Mouse (Mus musculus): ENCODE data around the gene Draxin. TPM values are rescaled to one million over a fixed set of nuclear protein-coding genes. Genes with fewer than 3 reads are reported as not detected.

Gene Draxin
- total and polyA plus RNA-seq, 2 experiments from 2014 or later = 8.7 to 40.5 TPM

GRCm38 (mm10) chr4:148107621-148108291, 22.7 kb downstream of the Draxin start:
- ATAC-seq (peak; percentile 88), DNase-seq (peak; percentile 84)
- WGBS = 50% methylated on average over 22 of the region's 22 CpGs
- no peak for TF ChIP-seq CTCF (IDR thresholded peaks at IDR 0.05; ENCODE audit: low read depth)
- Histone ChIP-seq H3K36me3 (ENCODE audit: insufficient read depth) (peaks cover 26% of the 10 kb centered on the region), H3K27ac (ENCODE audit: low read depth, low read length) (0 out of 2 replicates have a peak overlapping the region, but pooled peaks have one; percentile 29), H3K9me3 (ENCODE audit: low read length) (no peaks in the 10 kb centered on the region), H3K4me2 (ENCODE audit: low read depth) (no peak overlapping the region), H3K4me1 (ENCODE audit: insufficient read depth) (peaks cover 5% of the 10 kb centered on the region), H3K4me3 (ENCODE audit: low read depth, low read length) (no peak overlapping the region), H3K9ac (no peak overlapping the region), H3K27me3 (ENCODE audit: insufficient read depth, low read length) (no peaks in the 10 kb centered on the region)

GRCm38 (mm10) chr4:148104146-148104545, 26.4 kb downstream of the Draxin start:
- WGBS = 87% methylated on average over 3 of the region's 3 CpGs

GRCm38 (mm10) chr4:148101801-148102527, 28.5 kb downstream of the Draxin start:
- peak overlapping the region; percentile 37 for H3K4me2 ChIP-seq (ENCODE audit: low read depth)
- no peaks in the 10 kb centered on the region for H3K27me3 ChIP-seq (ENCODE audit: insufficient read depth, low read length)
- ATAC-seq (peak; percentile 94), DNase-seq (peak; percentile 85)
- peaks cover 15% of the 10 kb centered on the region for H3K36me3 ChIP-seq (ENCODE audit: insufficient read depth)
- WGBS = 14% methylated on average over 29 of the region's 29 CpGs
- peak; percentile 85 for TF ChIP-seq CTCF (IDR thresholded peaks at IDR 0.05; ENCODE audit: low read depth)
- no peaks in the 10 kb centered on the region for H3K9me3 ChIP-seq (ENCODE audit: low read length)
- H3K27ac ChIP-seq (ENCODE audit: low read depth, low read length) = peak overlapping the region; percentile 69
- H3K4me3 ChIP-seq (ENCODE audit: low read depth, low read length) = 0 out of 2 replicates have a peak overlapping the region, but pooled peaks have one; percentile 7
- H3K4me1 ChIP-seq (ENCODE audit: insufficient read depth) = peaks cover 5% of the 10 kb centered on the region; the same call in 1 of the 2 replicates
- peak overlapping the region; percentile 39; the same call in 1 of the 2 replicates for H3K9ac ChIP-seq

More at GRCm38 (mm10) chr4:148104146-148104545, 26.4 kb downstream of the Draxin start:
- ATAC-seq (no peak), DNase-seq (no peak)
- TF ChIP-seq CTCF (IDR thresholded peaks at IDR 0.05; ENCODE audit: low read depth) = no peak
- Histone ChIP-seq H3K4me3 (ENCODE audit: low read depth, low read length) (no peak overlapping the region), H3K27me3 (ENCODE audit: insufficient read depth, low read length) (no peaks in the 10 kb centered on the region), H3K9ac (no peak overlapping the region), H3K4me2 (ENCODE audit: low read depth) (no peak overlapping the region), H3K4me1 (ENCODE audit: insufficient read depth) (peaks cover 10% of the 10 kb centered on the region), H3K27ac (ENCODE audit: low read depth, low read length) (no peak overlapping the region), H3K36me3 (ENCODE audit: insufficient read depth) (peaks cover 20% of the 10 kb centered on the region), H3K9me3 (ENCODE audit: low read length) (no peaks in the 10 kb centered on the region)

GRCm38 (mm10) chr4:148098666-148099065, 31.8 kb downstream of the Draxin start:
- Histone ChIP-seq H3K27me3 (ENCODE audit: insufficient read depth, low read length) (no peaks in the 10 kb centered on the region), H3K4me1 (ENCODE audit: insufficient read depth) (peaks cover 5% of the 10 kb centered on the region; the same call in 1 of the 2 replicates), H3K36me3 (ENCODE audit: insufficient read depth) (peaks cover 12% of the 10 kb centered on the region), H3K9ac (no peak overlapping the region), H3K4me3 (ENCODE audit: low read depth, low read length) (no peak overlapping the region), H3K9me3 (ENCODE audit: low read length) (no peaks in the 10 kb centered on the region), H3K4me2 (ENCODE audit: low read depth) (no peak overlapping the region), H3K27ac (ENCODE audit: low read depth, low read length) (no peak overlapping the region)
- DNase-seq (no peak), ATAC-seq (no peak)
- 71% methylated on average over 3 of the region's 3 CpGs for WGBS
- no peak for TF ChIP-seq CTCF (IDR thresholded peaks at IDR 0.05; ENCODE audit: low read depth)

GRCm38 (mm10) chr4:148097936-148098335, 32.6 kb downstream of the Draxin start:
- H3K4me2 ChIP-seq (ENCODE audit: low read depth) = no peak overlapping the region
- H3K4me3 ChIP-seq (ENCODE audit: low read depth, low read length) = no peak overlapping the region
- WGBS = 67% methylated on average over 2 of the region's 2 CpGs
- H3K9ac ChIP-seq = no peak overlapping the region
- ATAC-seq (no peak), DNase-seq (no peak)
- H3K4me1 ChIP-seq (ENCODE audit: insufficient read depth) = peaks cover 5% of the 10 kb centered on the region; the same call in 1 of the 2 replicates
- TF ChIP-seq CTCF (IDR thresholded peaks at IDR 0.05; ENCODE audit: low read depth) = no peak
- H3K9me3 ChIP-seq (ENCODE audit: low read length) = no peaks in the 10 kb centered on the region
- H3K27ac ChIP-seq (ENCODE audit: low read depth, low read length) = no peak overlapping the region
- H3K36me3 ChIP-seq (ENCODE audit: insufficient read depth) = peaks cover 12% of the 10 kb centered on the region
- H3K27me3 ChIP-seq (ENCODE audit: insufficient read depth, low read length) = no peaks in the 10 kb centered on the region

GRCm38 (mm10) chr4:148095081-148095480, 35.4 kb downstream of the Draxin start:
- H3K4me1 ChIP-seq (ENCODE audit: insufficient read depth) = no peaks in the 10 kb centered on the region
- no peak for ATAC-seq
- no peak overlapping the region for H3K4me2 ChIP-seq (ENCODE audit: low read depth)
- H3K27ac ChIP-seq (ENCODE audit: low read depth, low read length) = no peak overlapping the region
- H3K9ac ChIP-seq = no peak overlapping the region
- WGBS = 77% methylated on average over 4 of the region's 4 CpGs
- 0 out of 2 replicates have a peak, but pooled peaks cover 4% of the 10 kb centered on the region for H3K36me3 ChIP-seq (ENCODE audit: insufficient read depth)
- no peaks in the 10 kb centered on the region for H3K9me3 ChIP-seq (ENCODE audit: low read length)
- no peak for TF ChIP-seq CTCF (IDR thresholded peaks at IDR 0.05; ENCODE audit: low read depth)
- DNase-seq = no peak
- no peaks in the 10 kb centered on the region for H3K27me3 ChIP-seq (ENCODE audit: insufficient read depth, low read length)
- H3K4me3 ChIP-seq (ENCODE audit: low read depth, low read length) = no peak overlapping the region

GRCm38 (mm10) chr4:148094161-148094560, 36.3 kb downstream of the Draxin start:
- ATAC-seq (0 out of 2 replicates have a peak, but pooled peaks have one; percentile 11), DNase-seq (no peak)
- H3K4me1 ChIP-seq (ENCODE audit: insufficient read depth) = no peaks in the 10 kb centered on the region
- no peaks in the 10 kb centered on the region for H3K27me3 ChIP-seq (ENCODE audit: insufficient read depth, low read length)
- peak; percentile 32; the same call in 1 of the 2 replicates for TF ChIP-seq CTCF (IDR thresholded peaks at IDR 0.05; ENCODE audit: low read depth)
- H3K9me3 ChIP-seq (ENCODE audit: low read length) = no peaks in the 10 kb centered on the region
- H3K9ac ChIP-seq = no peak overlapping the region
- H3K36me3 ChIP-seq (ENCODE audit: insufficient read depth) = no peaks in the 10 kb centered on the region
- no peak overlapping the region for H3K27ac ChIP-seq (ENCODE audit: low read depth, low read length)
- WGBS = 69% methylated on average over 5 of the region's 5 CpGs
- H3K4me2 ChIP-seq (ENCODE audit: low read depth) = no peak overlapping the region
- no peak overlapping the region for H3K4me3 ChIP-seq (ENCODE audit: low read depth, low read length)
